Mouse (Mus musculus) naive thymus-derived CD4-positive, alpha-beta T cell, adult 2 months (primary cell): ENCODE data around the gene Pip4k2a.
A peak's percentile ranks its signal among the peaks of the same experiment; 100 is the strongest.

ENCODE experiments used
- DNase-seq: peaks from one replicate; pipeline ENCODE4 v3.0.0-alpha.2; 2011; ENCODE audit warnings: low read depth

The Pip4k2a gene

DNA sequence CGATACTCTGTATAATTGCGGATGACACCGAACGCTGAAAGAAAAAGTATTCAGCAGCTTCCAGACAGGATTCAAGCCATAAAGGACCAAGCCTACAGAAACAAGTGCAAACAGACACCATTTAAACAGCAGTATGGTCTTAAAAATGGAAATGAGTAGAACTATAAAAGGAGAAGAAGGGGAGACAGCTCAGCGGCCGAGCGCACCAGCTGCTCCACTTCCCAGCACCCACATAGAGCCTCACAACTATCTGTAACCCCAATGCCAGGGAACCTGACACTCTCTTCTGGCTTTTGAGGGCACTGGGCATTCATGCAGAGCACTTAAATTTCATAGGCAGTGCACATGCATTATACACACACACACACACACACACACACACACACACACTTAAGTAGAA is 18.3 kb downstream of the Pip4k2a start:
- DNase-seq = no peak

DNA sequence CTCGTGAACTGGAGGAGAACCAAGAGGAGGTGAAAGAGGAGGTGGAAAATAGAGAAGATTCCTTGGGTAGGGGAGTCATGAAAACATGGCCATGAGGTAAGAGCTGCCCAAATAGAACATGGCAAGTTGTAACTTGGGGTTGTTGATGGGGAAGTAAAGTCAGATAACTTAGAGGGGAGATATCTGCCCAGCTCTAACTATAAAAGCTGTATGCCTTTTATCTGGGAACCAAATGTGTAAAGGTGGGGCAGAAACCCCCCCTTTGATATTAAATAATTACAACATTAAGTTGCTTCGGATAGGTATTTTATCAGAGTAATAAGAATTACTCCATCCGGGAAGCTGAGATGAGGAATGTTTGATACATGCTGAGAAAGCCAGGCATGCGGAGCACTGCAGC is 18.9 kb downstream of the Pip4k2a start:
- DNase-seq = no peak

GRCm38 (mm10) chr2:18977201-18977805 is 20.6 kb downstream of the Pip4k2a start:
- peak; percentile 52 for DNase-seq

GRCm38 (mm10) chr2:18976175-18976574 is 21.8 kb downstream of the Pip4k2a start:
- DNase-seq = no peak

- DNase-seq = no peak
These were observed 22.9 kb downstream of the Pip4k2a start for GRCm38 (mm10) chr2:18974882-18975645.

DNA sequence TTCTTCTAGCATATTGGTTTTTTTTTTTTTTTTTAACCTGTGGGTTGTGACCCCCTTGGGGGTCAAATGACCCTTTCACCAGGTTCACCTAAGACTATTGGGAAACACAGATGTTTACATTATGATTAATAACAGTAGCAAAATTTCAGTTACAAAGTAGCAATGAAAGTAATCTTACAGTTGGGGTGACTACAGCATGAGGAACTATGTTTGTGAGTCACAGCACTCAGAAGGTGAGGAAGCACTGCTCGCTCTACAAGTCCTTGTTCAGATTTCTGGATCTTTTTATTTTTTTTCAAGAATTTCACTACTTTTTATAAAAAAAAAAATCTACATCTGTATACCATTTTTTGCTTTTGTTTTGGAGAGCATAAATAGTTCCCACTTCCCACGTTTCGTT is 26.4 kb downstream of the Pip4k2a start:
- DNase-seq = no peak

DNA sequence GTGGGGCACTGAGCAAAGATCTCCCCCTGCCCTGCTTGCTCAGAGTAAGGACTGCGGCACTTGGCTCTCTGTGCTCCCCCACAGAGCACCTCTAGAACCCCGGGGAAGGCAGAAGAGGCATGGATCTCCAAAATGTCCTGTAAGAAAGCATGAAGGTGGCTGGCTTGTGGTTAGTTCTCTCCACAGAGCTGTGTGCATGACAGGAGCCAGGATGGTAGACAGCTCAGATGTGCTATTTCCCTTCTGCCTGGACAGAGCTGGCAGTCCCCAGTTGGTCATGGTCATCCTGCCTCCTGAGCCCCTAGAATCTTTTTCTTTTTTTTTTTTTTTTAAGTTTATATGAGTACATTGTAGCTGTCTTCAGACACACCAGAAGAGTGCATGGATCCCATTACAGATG is 27.5 kb downstream of the Pip4k2a start:
- DNase-seq = no peak

GRCm38 (mm10) chr2:18969066-18969681 is 28.8 kb downstream of the Pip4k2a start:
- DNase-seq = peak; percentile 65

DNA sequence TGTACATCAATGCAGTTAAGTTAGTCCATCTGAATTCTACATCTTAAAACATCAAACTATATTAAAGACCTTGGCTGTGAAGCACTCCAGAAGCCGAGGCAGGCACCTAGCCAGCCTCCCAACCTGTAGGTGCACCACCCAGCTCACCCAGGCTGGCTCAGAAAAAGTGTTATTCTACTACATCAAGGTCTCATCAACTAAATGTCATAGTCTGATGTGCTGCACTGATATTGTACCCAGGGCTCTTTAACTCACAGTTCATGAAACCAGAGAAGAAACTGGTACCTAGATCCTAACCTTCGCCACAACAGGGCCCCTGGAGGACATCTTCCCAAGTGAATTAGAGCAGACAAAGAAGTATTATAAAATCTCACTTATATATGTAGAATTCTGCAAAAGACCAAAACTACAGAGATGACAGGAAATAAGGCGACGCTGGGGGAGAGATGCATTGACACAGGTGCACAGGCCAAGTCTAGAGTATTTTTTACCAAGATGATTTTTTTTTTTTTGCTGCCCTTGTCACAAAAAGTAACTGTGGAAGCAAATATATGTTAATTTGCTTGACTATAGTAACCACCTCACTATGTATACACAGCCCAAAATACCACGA is 30.4 kb downstream of the Pip4k2a start:
- DNase-seq = peak; percentile 56

GRCm38 (mm10) chr2:18966566-18966965 is 31.4 kb downstream of the Pip4k2a start:
- no peak for DNase-seq

DNA sequence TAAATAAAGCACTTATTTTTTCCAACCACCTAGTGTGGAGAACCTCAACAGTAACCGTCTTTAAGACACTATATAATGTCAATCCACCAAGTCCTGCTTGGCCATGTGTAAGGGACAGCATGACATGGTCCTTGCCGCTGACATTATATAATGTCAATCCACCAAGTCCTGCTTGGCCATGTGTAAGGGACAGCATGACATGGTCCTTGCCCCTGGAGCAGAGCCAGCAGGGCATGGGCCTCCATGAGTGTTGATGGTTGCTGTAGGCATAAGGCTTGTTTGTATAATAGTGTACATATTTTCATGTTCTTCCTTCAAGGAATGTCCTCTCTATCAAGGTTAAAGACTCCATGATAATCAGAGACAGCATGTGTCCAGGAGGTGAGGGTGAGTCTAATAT is 32.0 kb downstream of the Pip4k2a start:
- no peak for DNase-seq

- DNase-seq = no peak
These were observed 32.8 kb downstream of the Pip4k2a start for GRCm38 (mm10) chr2:18965108-18965507.

DNA sequence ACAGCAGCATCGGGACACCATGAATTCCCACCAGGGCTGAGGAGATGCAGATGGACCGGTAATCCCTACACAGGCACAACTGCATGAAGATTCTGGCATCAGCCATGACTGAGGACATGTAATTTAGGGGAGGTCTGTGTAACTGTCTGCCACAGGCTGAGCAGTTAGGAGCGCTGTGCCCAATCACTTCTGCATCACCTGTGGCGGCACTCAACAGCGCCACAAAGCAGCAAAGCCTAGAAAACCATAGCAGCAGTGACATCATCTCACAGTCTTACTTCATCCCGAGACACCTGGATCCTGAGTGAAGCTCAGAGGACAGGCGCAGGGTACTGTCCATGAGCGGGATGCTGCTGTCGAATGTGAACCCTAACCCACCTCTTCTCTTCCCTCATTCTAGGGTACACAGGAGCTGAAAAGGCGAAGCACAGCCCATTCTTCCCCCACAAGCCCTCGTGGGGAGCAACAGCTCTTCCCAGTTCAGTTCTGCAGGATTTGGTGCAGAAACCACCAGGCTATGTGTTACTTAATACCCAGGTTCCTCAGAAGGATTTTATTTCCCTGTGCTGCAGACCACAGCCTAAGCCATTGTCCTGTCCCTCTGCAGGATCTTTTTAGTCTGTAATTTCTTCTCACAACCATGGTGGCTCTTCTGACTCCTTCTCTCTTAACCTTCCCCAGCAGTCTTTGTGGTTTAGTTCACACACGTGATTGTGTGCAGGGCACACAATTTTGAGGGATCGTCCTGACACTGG is 34.5 kb downstream of the Pip4k2a start:
- DNase-seq = no peak

- no peak for DNase-seq
These were observed 35.4 kb downstream of the Pip4k2a start for GRCm38 (mm10) chr2:18962502-18962901.

- DNase-seq = peak; percentile 20
These were observed 37.5 kb downstream of the Pip4k2a start for GRCm38 (mm10) chr2:18960376-18960973.

GRCm38 (mm10) chr2:18959558-18959957 is 38.4 kb downstream of the Pip4k2a start:
- peak; percentile 63 for DNase-seq

- DNase-seq = peak; percentile 87
These were observed 38.9 kb downstream of the Pip4k2a start for GRCm38 (mm10) chr2:18959008-18959407.

DNA sequence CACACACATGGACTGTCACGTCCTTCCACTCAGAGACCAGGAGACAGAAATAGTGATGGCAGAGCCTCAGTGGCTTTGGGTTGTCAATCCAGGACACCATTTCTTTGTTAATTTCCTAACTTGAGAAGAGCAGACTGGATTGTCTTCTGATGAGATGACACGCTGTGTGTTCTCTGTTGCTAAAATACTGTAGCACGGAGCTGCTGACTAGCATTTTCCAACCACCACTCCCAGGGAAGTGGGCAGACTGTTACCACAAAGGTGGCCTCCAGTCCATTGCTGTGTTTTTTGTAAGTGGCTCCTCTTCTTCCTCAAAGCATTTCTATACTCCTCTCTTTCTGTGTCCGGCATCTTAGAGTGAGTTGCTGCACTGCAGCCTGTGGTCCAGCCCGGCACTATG is 39.4 kb downstream of the Pip4k2a start:
- peak; percentile 79 for DNase-seq

DNA sequence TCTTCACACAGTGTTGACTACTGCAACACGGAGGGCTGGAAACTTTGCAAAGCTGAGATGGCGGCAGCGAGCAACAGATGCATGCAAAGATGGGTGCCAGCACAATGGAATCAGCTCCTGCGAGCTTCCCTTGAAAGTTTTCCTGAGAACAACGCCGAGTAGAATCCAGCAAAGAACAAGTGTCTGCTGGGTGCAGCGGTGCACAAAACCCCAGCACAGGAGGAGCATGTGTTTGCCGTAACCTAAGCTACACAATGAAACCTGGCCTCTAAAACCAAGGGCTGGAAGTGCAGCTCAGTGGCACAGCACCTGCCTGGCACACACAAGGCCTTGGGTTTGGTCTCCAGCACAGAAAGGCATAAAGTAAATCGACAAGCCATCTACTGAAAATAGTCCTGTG is 39.9 kb downstream of the Pip4k2a start:
- DNase-seq = no peak

- DNase-seq = peak; percentile 82
These were observed 40.5 kb downstream of the Pip4k2a start for GRCm38 (mm10) chr2:18957459-18957858.

DNA sequence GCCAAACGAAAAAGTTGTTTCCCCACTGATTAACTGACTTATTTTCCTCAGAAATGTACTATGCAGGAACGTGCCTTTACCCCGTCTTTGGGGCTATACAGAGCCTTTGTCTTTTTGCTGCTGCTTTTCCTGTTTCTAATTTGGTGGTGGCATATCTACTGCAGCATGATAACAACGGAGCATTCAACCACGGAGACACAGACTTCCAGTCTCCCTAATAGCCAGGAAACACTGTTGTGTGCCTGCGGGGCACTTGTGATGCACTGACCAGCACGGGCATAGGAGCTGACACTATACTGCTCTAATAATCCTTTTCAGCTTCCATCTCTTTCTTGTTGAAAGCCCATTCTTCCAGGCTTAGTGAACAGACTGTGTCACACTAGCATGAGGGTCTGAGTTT is 41.0 kb downstream of the Pip4k2a start:
- peak; percentile 58 for DNase-seq

GRCm38 (mm10) chr2:18956424-18956823 is 41.5 kb downstream of the Pip4k2a start:
- DNase-seq = peak; percentile 55
